In the genomic region with DNA sequence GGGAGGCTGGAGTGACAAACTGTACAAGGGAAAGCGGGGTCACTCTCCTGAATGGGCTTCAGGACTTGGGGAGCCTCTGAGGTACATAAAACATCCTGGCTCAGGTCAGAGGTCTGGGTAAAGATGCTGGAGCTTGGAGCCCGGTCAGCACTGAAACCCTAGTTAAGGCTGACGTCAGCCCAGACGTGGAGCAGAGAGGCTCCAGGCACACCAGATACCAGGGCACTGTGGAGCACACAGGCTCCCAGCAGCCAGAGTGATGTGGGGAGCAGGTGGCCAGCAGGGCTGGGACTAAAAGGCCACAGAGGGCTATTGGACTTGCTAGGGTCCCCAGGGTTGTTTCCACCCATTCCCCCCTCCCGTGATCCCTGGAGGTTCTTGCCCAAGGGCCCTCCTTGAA, we compare ENCODE assay signal across 23 mouse cellular contexts. TPM values are rescaled to one million over a fixed set of nuclear protein-coding genes. Genes with fewer than 3 reads are reported as not detected.
DNase-seq lines count a peak whose midpoint lies in the region; ATAC-seq lines count a peak whose summit lies in the region.
"Had no signal": no experiment of that assay in that cellular context is flagged by ENCODE, and none has a peak within 500 bp of the region (broad histone marks: within the 10 kb centered on the region; RNA-seq: fewer than 3 reads in every experiment).

No protein-coding gene starts in this region.

- no peak for ATAC-seq in midbrain, embryonic 11.5 days (ENCODE audit: low FRiP score)
- ATAC-seq in embryonic facial prominence, embryonic 14.5 days (ENCODE audit: low read depth), result peak; percentile 39; the same call in 1 of the 2 replicates
- ATAC-seq: forebrain, embryonic 14.5 days; intestine, embryonic 15.5 days had no signal

- no peaks in the 10 kb centered on the region for H3K9me3 ChIP-seq in heart, embryonic 10.5 days
- H3K9me3 ChIP-seq in midbrain, embryonic 10.5 days (replicated peaks), result no peaks in the 10 kb centered on the region
- H3K9me3 ChIP-seq in midbrain, embryonic 11.5 days (ENCODE audit: control insufficient read depth, low read length), result no peaks in the 10 kb centered on the region
- H3K9me3 ChIP-seq in embryonic facial prominence, embryonic 14.5 days (ENCODE audit: control insufficient read depth, low read length), result no peaks in the 10 kb centered on the region
- H3K9me3 ChIP-seq: embryonic facial prominence, embryonic 12.5 days; heart, embryonic 12.5 days; intestine, embryonic 15.5 days had no signal

- WGBS in heart, embryonic 10.5 days, result 54% methylated on average over 5 of the region's 5 CpGs
- 68% methylated on average over 5 of the region's 5 CpGs for WGBS in midbrain, embryonic 10.5 days
- WGBS in midbrain, embryonic 11.5 days, result 70% methylated on average over 5 of the region's 5 CpGs
- 70% methylated on average over 4 of the region's 5 CpGs for WGBS in embryonic facial prominence, embryonic 14.5 days

- DNase-seq in heart, embryonic 10.5 days (ENCODE audit: low spot score), result no peak
- no peak for DNase-seq in heart, adult 18-20 months
- no peak for DNase-seq in midbrain, embryonic 10.5 days (ENCODE audit: low spot score)
- no peak for DNase-seq in midbrain, embryonic 11.5 days (ENCODE audit: low spot score, missing footprints)
- peak; percentile 59 for DNase-seq in MN1 (ENCODE audit: low spot score)
- no peak for DNase-seq in embryonic facial prominence, embryonic 14.5 days (ENCODE audit: low spot score)
- no peak for DNase-seq in right cerebral cortex, postnatal 14 days
- DNase-seq: adrenal gland, adult 8-10 months; cerebellum, adult 11 months; cerebellum, adult 8-10 months; cerebellum, postnatal 14 days; embryo, embryonic 11 days; heart, adult 2 months had no signal

- peak overlapping the region; percentile 23; the same call in 1 of the 2 replicates for H3K27ac ChIP-seq in heart, embryonic 10.5 days
- H3K27ac ChIP-seq in midbrain, embryonic 10.5 days (replicated peaks), result peak overlapping the region; percentile 38
- H3K27ac ChIP-seq in midbrain, embryonic 11.5 days (ENCODE audit: low read depth, low read length), result no peak overlapping the region
- H3K27ac ChIP-seq in embryonic facial prominence, embryonic 14.5 days (replicated peaks; ENCODE audit: low read depth, low read length), result 0 out of 2 replicates have a peak overlapping the region, but pooled peaks have one; percentile 6
- H3K27ac ChIP-seq: embryonic facial prominence, embryonic 12.5 days; heart, adult 2 months; hindbrain, embryonic 14.5 days; intestine, embryonic 15.5 days had no signal

- no peak overlapping the region for H3K9ac ChIP-seq in midbrain, embryonic 11.5 days (ENCODE audit: low read length)
- no peak overlapping the region for H3K9ac ChIP-seq in embryonic facial prominence, embryonic 14.5 days (ENCODE audit: low read depth, low read length)
- H3K9ac ChIP-seq: embryonic facial prominence, embryonic 12.5 days; heart, embryonic 12.5 days; hindbrain, embryonic 14.5 days; intestine, embryonic 15.5 days had no signal

- H3K36me3 ChIP-seq in heart, embryonic 10.5 days, result peaks cover 24% of the 10 kb centered on the region
- peaks cover 28% of the 10 kb centered on the region for H3K36me3 ChIP-seq in midbrain, embryonic 10.5 days
- H3K36me3 ChIP-seq in midbrain, embryonic 11.5 days (ENCODE audit: control insufficient read depth, insufficient read depth, low read length), result peaks cover 5% of the 10 kb centered on the region; the same call in 1 of the 2 replicates
- peaks cover 26% of the 10 kb centered on the region for H3K36me3 ChIP-seq in embryonic facial prominence, embryonic 14.5 days (ENCODE audit: control insufficient read depth, insufficient read depth, low read length)

- H3K27me3 ChIP-seq in heart, embryonic 10.5 days (ENCODE audit: insufficient read depth, poor library complexity, severe bottlenecking), result 0 out of 2 replicates have a peak, but pooled peaks cover 4% of the 10 kb centered on the region
- no peaks in the 10 kb centered on the region for H3K27me3 ChIP-seq in midbrain, embryonic 10.5 days (ENCODE audit: low read depth, poor library complexity, severe bottlenecking)
- no peaks in the 10 kb centered on the region for H3K27me3 ChIP-seq in midbrain, embryonic 11.5 days (ENCODE audit: control insufficient read depth, insufficient read depth, low read length)
- H3K27me3 ChIP-seq in embryonic facial prominence, embryonic 14.5 days (replicated peaks; ENCODE audit: control insufficient read depth, insufficient read depth, low read length), result no peaks in the 10 kb centered on the region
- H3K27me3 ChIP-seq: CH12.LX; embryonic facial prominence, embryonic 12.5 days; heart, embryonic 12.5 days; intestine, embryonic 15.5 days had no signal

- H3K4me1 ChIP-seq in heart, embryonic 10.5 days, result peaks cover 33% of the 10 kb centered on the region
- peaks cover 28% of the 10 kb centered on the region for H3K4me1 ChIP-seq in midbrain, embryonic 10.5 days
- peaks cover 2% of the 10 kb centered on the region; the same call in 1 of the 2 replicates for H3K4me1 ChIP-seq in midbrain, embryonic 11.5 days (ENCODE audit: control insufficient read depth, insufficient read depth, low read length)
- H3K4me1 ChIP-seq in embryonic facial prominence, embryonic 14.5 days (ENCODE audit: control insufficient read depth, insufficient read depth, low read length), result no peaks in the 10 kb centered on the region
- H3K4me1 ChIP-seq: embryonic facial prominence, embryonic 12.5 days had no signal

- no peak overlapping the region for H3K4me2 ChIP-seq in midbrain, embryonic 11.5 days
- H3K4me2 ChIP-seq in embryonic facial prominence, embryonic 14.5 days (ENCODE audit: low read depth, low read length), result no peak overlapping the region
- H3K4me2 ChIP-seq: embryonic facial prominence, embryonic 12.5 days; heart, embryonic 12.5 days; hindbrain, embryonic 14.5 days; intestine, embryonic 15.5 days had no signal

- H3K4me3 ChIP-seq in heart, embryonic 10.5 days, result no peak overlapping the region
- no peak overlapping the region for H3K4me3 ChIP-seq in midbrain, embryonic 10.5 days
- no peak overlapping the region for H3K4me3 ChIP-seq in midbrain, embryonic 11.5 days (ENCODE audit: low read depth, low read length)
- H3K4me3 ChIP-seq in embryonic facial prominence, embryonic 14.5 days (ENCODE audit: low read depth, low read length), result no peak overlapping the region
- H3K4me3 ChIP-seq: embryonic facial prominence, embryonic 12.5 days; heart, adult 2 months; heart, embryonic 12.5 days; intestine, embryonic 15.5 days had no signal

RNA-seq across cellular contexts. Expression of a gene that starts 18.5 kb away (rescaled TPM):
- polyA plus RNA-seq in heart, embryonic 10.5 days (2016; fragmentation: Nextera tagmentation; extraction: Ambion mirVana), result 195 and 250 TPM in 2 replicates
- total RNA-seq in heart, adult 18-20 months (2021), result 10 to 100 TPM; 62.5 to 70.0 TPM
- 421 and 499 TPM in 2 replicates for polyA plus RNA-seq in midbrain, embryonic 10.5 days (2016; fragmentation: Nextera tagmentation; extraction: Ambion mirVana)
- 355 and 376 TPM in 2 replicates for polyA plus RNA-seq in midbrain, embryonic 11.5 days (2014; fragmentation: Nextera tagmentation; extraction: Ambion mirVana)
- 168 and 202 TPM in 2 replicates for polyA plus RNA-seq in embryonic facial prominence, embryonic 14.5 days (2014; fragmentation: Nextera tagmentation; extraction: Ambion mirVana)

RNA-seq across cellular contexts. Expression of a gene that starts 32.0 kb away (rescaled TPM):
- 0.26 TPM in 1 of 2 replicates, not detected in the other for polyA plus RNA-seq in heart, embryonic 10.5 days (2016; fragmentation: Nextera tagmentation; extraction: Ambion mirVana)
- not detected for total RNA-seq in heart, adult 18-20 months (2021)
- polyA plus RNA-seq in midbrain, embryonic 10.5 days (2016; fragmentation: Nextera tagmentation; extraction: Ambion mirVana), result not detected in 2 replicates
- not detected in 2 replicates for polyA plus RNA-seq in midbrain, embryonic 11.5 days (2014; fragmentation: Nextera tagmentation; extraction: Ambion mirVana)
- polyA plus RNA-seq in embryonic facial prominence, embryonic 14.5 days (2014; fragmentation: Nextera tagmentation; extraction: Ambion mirVana), result not detected in 2 replicates
- total RNA-seq: gastrocnemius, adult 8-10 months; gastrocnemius, postnatal 4 days; heart, adult 2 months; heart, postnatal 25 days had no signal
- polyA plus RNA-seq: embryonic facial prominence, embryonic 12.5 days; forebrain, embryonic 14.5 days; heart, adult 2 months; heart, embryonic 12.5 days; heart, embryonic 16.5 days; hindbrain, embryonic 14.5 days had no signal

RNA-seq across cellular contexts. Expression of a gene that starts 53.0 kb away (rescaled TPM):
- polyA plus RNA-seq in heart, embryonic 10.5 days (2016; fragmentation: Nextera tagmentation; extraction: Ambion mirVana), result 34.8 and 48.7 TPM in 2 replicates
- 1 to 10 TPM; 7.2 to 8.6 TPM for total RNA-seq in heart, adult 18-20 months (2021)
- 65.1 and 66.6 TPM in 2 replicates for polyA plus RNA-seq in midbrain, embryonic 10.5 days (2016; fragmentation: Nextera tagmentation; extraction: Ambion mirVana)
- 52.7 and 53.5 TPM in 2 replicates for polyA plus RNA-seq in midbrain, embryonic 11.5 days (2014; fragmentation: Nextera tagmentation; extraction: Ambion mirVana)
- 42.6 and 43.6 TPM in 2 replicates for polyA plus RNA-seq in embryonic facial prominence, embryonic 14.5 days (2014; fragmentation: Nextera tagmentation; extraction: Ambion mirVana)
